Mouse (Mus musculus) c-Kit-positive CD71-positive TER-119-positive erythroid progenitor cells, embryonic 14.5 days (primary cell): ENCODE data around the gene Kdm5a.
A peak's percentile ranks its signal among the peaks of the same experiment; 100 is the strongest.

Source experiments
- DNase-seq: peaks from one replicate; pipeline ENCODE4 v3.0.0-alpha.2; 2013; ENCODE audit warnings: low spot score

The Kdm5a gene

GRCm38 (mm10) chr6:120472455-120473140 lies 108.7 kb downstream of the Kdm5a start:
- no peak for DNase-seq

GRCm38 (mm10) chr6:120473427-120473826 lies 109.5 kb downstream of the Kdm5a start:
- DNase-seq, result no peak

- no peak for DNase-seq
Measured at GRCm38 (mm10) chr6:120475288-120475687, 111.4 kb downstream of the Kdm5a start.

- no peak for DNase-seq
Measured at GRCm38 (mm10) chr6:120479302-120479701, 115.4 kb downstream of the Kdm5a start.

- no peak for DNase-seq
Measured at GRCm38 (mm10) chr6:120480361-120480760, 116.4 kb downstream of the Kdm5a start.

GRCm38 (mm10) chr6:120481538-120481937 lies 117.6 kb downstream of the Kdm5a start:
- DNase-seq, result no peak

- DNase-seq, result no peak
Measured at GRCm38 (mm10) chr6:120482021-120482420, 118.1 kb downstream of the Kdm5a start.

- no peak for DNase-seq
Measured at GRCm38 (mm10) chr6:120482756-120483155, 118.8 kb downstream of the Kdm5a start.

- peak; percentile 37 for DNase-seq
Measured at GRCm38 (mm10) chr6:120483211-120483626, 119.3 kb downstream of the Kdm5a start.

- peak; percentile 31 for DNase-seq
Measured at GRCm38 (mm10) chr6:120485038-120485437, 121.1 kb downstream of the Kdm5a start.

GRCm38 (mm10) chr6:120486051-120486510 lies 122.2 kb downstream of the Kdm5a start:
- DNase-seq, result no peak

GRCm38 (mm10) chr6:120488647-120489046 lies 124.7 kb downstream of the Kdm5a start:
- DNase-seq, result no peak

GRCm38 (mm10) chr6:120489461-120489860 lies 125.5 kb downstream of the Kdm5a start:
- DNase-seq, result no peak

- no peak for DNase-seq
Measured at GRCm38 (mm10) chr6:120491064-120491463, 127.1 kb downstream of the Kdm5a start.

- no peak for DNase-seq
Measured at GRCm38 (mm10) chr6:120491862-120492498, 128.1 kb downstream of the Kdm5a start.

GRCm38 (mm10) chr6:120492499-120493373 lies 128.8 kb downstream of the Kdm5a start:
- DNase-seq, result no peak

GRCm38 (mm10) chr6:120493374-120494181 lies 129.7 kb downstream of the Kdm5a start, which contains the start of gene Tmem121b:
TSS of gene Tmem121b (minus strand) at chr6:120493807.
- DNase-seq, result no peak
